Mouse (Mus musculus) ES-Bruce4 (cell line): ENCODE measurements around the gene Dnah17.

Experiments used
- CTCF ChIP-seq: IDR thresholded peaks from one replicate; pipeline ENCODE4 v1.8.1; 2011; ENCODE audit warnings: low read depth, low read length
- EP300 ChIP-seq: IDR thresholded peaks from 2 replicates; pipeline ENCODE4 v1.6.1; 2011; ENCODE audit warnings: low read depth, low read length; ENCODE audit not compliant: insufficient read depth

DNA sequence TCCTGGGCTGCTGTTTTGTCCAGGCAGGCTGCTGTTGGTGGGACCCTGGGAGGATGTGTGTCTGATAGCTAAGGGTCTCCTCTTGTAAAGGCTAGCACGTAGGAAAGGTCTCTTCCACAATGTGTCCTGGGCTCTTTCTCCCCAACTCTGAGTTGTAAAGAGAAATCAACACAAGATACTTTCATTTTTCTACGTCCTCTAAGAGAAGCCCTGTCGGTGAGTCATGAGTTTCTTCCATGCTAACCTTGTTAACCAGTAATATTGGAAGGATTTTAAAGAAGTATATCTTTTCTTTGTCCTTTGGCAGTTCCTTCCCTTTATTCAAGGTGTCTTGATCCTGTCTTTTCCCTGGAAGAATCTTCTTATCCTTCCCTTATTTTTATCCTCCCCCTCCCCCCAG, 134.8 kb downstream of the Dnah17 start:
- TF ChIP-seq CTCF (no peak), EP300 (no peak)
